Mouse (Mus musculus) megakaryocyte, embryonic 14.5 days (primary cell): Measurements from ENCODE around the gene Palmd.

Experiments used
- FLI1 ChIP-seq: IDR thresholded peaks from 2 replicates; pipeline ENCODE4 v1.6.1; 2012; ENCODE audit warnings: low read length, inconsistent platforms, mixed read lengths
- GATA1 ChIP-seq: IDR thresholded peaks from 3 replicates; pipeline ENCODE4 v1.6.1; 2012; ENCODE audit warnings: mixed read lengths, low read length, inconsistent platforms, borderline replicate concordance

GRCm38 (mm10) chr3:116946476-116946875 is 22.3 kb downstream of the Palmd start:
- TF ChIP-seq FLI1 (no peak), GATA1 (no peak)
